Mouse (Mus musculus) left cerebral cortex, postnatal 10 days (tissue): ENCODE data around the gene Tiam2. TPM values are rescaled to one million over a fixed set of nuclear protein-coding genes. Genes with fewer than 3 reads are reported as not detected.

Experiments used
- DNase-seq, 2 experiments: peaks; one replicate each; pipeline ENCODE4 v3.0.0; 2021 to 2022; ENCODE audit warnings: low spot score in 2 of 2, mixed read lengths in 1 of 2; ENCODE audit errors: extremely low spot score in 1 of 2
- intact Hi-C: fragments of 180-260 bp; cut with DNase I; formaldehyde crosslinking; loops from one replicate; pipeline ENCODE4 v1.15.1; 2025
- total RNA-seq, 2 experiments: library from RNA; stranded (reverse); gene quantifications; 2 replicates each; pipeline ENCODE4 v1.2.3; 2021

The Tiam2 gene
- total RNA-seq, 2 experiments from 2014 or later = 60.8 to 61.2 TPM

- no peak for DNase-seq
- intact Hi-C loops = no loop called here
These were observed 145.6 kb downstream of the Tiam2 start for GRCm38 (mm10) chr17:3472018-3472417.

DNA sequence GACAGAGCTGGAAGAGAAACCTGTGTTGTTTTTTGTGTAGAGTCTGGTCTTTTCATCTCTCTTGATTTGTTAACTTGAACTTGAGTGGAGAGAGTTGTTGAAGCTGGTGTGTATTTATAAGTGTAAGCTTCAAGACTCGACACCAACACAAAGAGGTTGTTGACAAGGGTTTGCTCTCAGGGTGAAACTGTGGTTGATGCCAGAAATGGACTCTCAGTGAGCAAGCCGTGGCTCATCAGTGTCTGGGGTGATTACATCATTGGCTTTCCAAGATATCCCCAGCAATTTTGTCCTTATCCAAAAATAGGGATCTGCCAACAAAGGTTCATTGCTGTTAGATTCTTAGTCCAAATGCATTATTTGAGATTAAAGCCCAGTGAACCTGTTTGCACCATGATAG is 150.2 kb downstream of the Tiam2 start:
- no peak for DNase-seq
- intact Hi-C loops = no loop called here

DNA sequence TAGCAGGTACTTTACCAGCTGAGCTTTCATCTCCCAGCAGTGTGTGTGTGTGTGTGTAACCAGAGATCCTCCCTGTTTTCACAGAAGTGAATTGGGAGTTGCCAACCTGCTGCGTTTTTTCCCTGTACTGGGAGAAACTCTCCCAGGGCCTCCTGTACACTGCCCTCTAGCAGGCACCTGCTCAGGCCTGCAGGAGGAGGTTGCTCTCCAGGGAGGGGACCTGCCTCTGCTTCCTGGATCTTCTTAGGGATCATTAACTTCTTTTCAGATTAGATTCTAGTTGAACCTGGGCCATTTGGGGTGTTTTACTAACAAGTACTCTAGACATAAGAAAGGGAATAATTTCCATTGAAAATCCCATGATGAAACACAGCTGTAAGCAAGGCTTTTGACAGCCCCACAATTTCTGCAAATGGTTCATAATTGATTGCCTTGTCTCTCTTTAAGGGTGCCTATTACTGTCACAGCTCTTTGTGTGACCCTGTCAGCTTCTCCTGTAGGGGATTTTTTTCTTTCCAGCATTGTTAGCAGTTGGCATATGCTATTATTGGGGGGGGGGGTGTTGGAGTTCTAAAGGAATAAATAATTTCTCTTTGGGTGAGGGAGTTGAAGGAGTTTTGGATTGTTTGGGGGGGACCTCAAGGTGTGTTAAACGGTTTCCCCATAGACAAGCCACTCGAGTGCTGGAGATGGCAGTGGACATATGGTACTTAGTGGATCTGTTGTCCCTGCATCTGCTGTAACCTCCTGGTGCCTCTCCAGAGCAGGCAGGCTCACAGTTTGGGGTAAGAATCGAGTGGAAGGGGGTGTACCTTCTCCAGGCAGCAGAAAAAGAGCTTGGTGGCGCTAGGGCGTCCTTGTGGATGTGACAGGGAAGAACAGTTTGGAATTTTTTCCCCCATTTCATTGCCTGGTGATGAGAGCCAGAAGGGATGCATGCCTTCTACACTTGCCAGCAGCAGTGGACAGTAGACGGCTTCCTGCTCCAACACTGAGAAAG is 155.5 kb downstream of the Tiam2 start:
- intact Hi-C loops = no loop called here

GRCm38 (mm10) chr17:3483091-3483490 is 156.7 kb downstream of the Tiam2 start:
- intact Hi-C loops = no loop called here
- no peak for DNase-seq

More for the DNA sequence above, 155.5 kb downstream of the Tiam2 start:
- no peak for DNase-seq

- no peak for DNase-seq
- intact Hi-C loops = no loop called here
These were observed 159.5 kb downstream of the Tiam2 start for GRCm38 (mm10) chr17:3485851-3486250.

DNA sequence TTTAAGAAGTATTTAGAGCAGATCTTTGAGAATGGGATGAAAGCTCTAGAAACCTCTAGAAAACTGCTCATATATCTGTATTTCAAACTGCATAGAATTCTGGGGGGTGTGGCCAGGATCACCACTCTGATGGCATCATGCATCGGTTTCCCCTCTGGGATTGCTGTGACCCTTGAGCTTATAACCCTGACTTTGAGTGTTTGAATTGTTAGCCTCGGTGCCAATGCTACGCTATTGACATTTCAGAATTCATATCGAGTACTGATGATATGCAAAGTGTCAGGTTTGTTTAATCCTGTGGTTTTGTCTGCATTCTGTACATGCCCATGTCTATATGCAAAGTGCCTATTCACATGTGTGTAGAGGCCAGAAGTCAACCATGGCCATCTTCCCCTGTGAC is 160.8 kb downstream of the Tiam2 start:
- no peak for DNase-seq
- intact Hi-C loops = no loop called here

DNA sequence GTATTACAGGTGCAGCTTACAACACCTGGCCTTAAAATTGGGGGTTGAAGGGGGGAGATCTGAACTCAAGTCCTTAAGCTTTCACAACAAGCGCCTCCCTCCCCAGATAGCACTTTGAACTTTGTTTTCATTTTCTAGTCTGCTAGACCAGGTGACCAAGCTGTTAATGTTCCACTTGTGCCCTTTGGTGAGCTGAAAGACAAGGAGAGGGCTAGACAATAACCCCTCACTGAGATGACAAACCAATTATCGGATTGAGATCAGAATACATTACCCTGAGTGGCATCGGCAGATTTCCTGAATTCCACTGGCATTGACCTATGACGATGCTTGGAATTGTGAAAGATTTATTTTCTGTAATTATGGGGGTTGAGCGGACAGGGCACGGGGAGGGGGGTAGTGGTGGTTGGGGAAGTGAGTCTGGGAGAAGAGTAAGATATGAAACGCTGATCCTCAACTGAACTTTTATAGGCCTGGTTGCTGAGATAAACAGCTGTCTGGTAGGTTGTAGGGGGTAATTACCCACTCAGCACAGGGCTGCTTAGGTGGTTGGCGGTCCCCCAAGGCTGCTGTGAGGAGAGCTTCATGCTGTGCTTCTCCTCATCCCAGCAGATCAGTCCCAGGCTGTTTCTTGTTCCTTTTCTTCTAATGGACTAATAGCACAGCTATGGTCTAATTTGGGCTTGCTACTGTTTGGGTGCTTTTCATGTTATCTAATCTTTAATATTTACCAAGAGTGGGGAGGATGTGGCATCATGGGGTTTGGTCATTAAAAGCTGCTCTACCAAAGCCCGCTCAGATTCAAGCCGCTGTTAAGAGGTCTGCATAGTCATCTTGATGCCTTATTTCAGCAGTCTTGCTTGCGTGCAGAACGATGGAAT is 161.6 kb downstream of the Tiam2 start:
- DNase-seq = no peak
- intact Hi-C loops = no loop called here

DNA sequence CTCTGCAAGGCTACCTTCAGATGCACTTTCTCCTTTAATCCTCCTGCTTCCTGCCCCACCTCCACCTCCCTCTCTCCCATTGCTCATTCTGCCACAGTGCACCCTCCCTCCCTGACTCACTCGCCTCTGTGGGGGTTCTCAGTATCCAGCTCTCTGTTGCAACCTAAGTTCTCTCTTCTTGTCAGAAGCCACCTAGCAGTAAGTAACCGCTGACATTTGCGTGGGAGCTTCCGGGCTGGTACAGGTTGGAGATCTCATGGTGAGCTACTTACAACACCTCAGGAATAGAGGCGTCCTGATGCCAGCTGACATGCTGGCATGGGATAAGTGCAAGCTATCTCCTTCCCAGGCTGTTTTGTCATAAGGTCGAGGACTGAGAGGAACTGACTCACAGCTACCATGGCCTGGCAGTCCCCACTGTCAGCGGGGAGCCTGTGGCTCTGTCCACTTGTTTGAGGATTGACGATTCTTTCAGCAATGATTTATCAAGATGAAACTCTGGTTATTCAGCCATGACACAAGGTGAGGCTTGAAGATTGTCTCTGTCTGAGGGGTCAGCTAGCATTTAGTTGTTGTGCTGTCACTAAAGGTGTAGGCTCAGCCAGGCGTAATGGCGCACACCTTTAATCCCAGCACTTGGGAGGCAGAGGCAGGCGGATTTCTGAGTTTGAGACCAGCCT is 164.0 kb downstream of the Tiam2 start:
- DNase-seq = no peak
- intact Hi-C loops = no loop called here

- intact Hi-C loops = no loop called here
These were observed 164.7 kb downstream of the Tiam2 start for GRCm38 (mm10) chr17:3491065-3491464.

DNA sequence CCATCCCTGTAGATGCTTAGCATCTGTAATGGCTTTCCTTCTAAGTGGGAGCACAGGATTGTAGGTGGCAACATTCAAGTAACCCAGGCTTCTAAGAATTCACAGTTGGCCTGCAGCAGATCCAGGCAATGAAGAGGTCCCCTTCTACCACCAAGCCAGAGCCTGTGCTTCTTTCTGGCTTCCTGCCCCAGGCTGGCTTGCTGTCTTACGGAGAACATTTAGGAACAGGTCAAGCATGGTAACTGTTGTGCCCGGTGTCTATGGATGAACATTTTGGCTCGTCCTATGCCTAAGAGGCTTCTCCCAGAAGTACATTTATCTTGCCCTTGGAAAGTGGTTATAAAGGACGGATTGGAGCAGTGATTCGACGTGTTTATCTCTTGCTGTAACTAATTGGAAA is 165.3 kb downstream of the Tiam2 start:
- no peak for DNase-seq
- intact Hi-C loops = no loop called here

More at GRCm38 (mm10) chr17:3491065-3491464, 164.7 kb downstream of the Tiam2 start:
- DNase-seq = no peak

DNA sequence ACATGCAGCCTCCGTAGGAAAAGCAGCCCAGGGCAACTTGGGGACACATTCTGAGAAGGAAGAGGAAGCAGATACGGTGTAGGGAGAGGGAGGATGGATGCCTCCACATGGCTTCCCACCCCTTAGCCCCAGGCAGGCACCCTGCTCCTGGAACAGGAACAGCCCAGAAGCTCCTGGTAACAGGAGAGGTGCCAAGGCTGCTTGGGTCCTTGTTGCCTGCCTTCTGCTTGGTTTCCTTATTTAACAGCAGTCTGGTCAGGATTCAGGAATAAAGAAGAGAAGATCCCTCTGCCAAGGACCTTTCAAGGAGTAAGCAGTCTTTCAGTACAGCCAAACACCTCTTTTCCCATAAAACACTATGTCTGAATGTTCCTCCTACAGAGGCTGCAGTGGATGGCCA is 169.2 kb downstream of the Tiam2 start:
- peak; percentile 57 to 76 for DNase-seq
- intact Hi-C loops = no loop called here

GRCm38 (mm10) chr17:3496080-3496479 is 169.7 kb downstream of the Tiam2 start:
- intact Hi-C loops = no loop called here
- DNase-seq = no peak

- intact Hi-C loops = no loop called here
- DNase-seq = peak in 1 of 2 experiments; percentile 66
These were observed 171.7 kb downstream of the Tiam2 start for GRCm38 (mm10) chr17:3498086-3498485.

GRCm38 (mm10) chr17:3498580-3498979 is 172.2 kb downstream of the Tiam2 start:
- DNase-seq = no peak
- intact Hi-C loops = no loop called here

- DNase-seq = no peak
- intact Hi-C loops = no loop called here
These were observed 173.1 kb downstream of the Tiam2 start for GRCm38 (mm10) chr17:3499468-3499867.

DNA sequence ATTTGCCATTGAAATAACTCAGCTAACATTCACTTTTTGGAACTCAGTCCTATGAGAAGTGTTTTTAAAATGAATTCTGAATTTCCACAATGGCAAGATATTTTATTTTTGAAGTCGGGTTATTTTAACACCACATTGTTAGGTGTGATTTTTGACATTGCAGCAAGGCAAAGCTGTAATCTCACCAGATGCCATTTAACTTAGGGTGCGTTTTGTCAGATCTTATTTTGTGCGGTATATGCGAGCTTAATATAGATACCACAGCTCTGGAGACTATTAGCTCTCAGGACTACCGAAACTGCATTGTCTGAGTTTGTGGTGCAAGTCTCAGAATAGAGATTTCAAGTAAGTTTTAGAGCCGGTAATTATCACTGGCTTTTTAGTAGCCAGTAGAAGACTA is 173.7 kb downstream of the Tiam2 start:
- intact Hi-C loops = no loop called here
- DNase-seq = no peak

DNA sequence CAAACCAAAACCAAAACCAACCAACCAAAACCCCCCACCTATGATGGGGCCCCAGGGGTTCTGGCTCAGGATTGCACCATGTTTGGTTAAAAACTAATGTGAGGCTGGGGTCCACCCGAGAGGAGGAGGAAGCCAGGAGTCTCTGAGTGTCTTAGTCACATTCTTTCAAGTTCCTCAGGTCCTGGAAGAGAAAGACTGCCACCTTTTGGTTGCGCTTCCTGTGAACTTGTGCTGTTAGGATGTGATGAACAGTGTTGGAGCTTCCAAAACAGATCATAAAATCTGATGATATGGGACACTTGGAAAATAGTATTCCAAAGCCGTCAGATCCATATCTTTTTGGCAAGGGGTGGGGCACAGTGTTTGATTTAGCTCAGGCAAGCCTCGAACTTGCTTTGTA is 174.6 kb downstream of the Tiam2 start:
- intact Hi-C loops = no loop called here
- no peak for DNase-seq

- intact Hi-C loops = no loop called here
- no peak for DNase-seq
These were observed 179.3 kb downstream of the Tiam2 start for GRCm38 (mm10) chr17:3505711-3506110.

DNA sequence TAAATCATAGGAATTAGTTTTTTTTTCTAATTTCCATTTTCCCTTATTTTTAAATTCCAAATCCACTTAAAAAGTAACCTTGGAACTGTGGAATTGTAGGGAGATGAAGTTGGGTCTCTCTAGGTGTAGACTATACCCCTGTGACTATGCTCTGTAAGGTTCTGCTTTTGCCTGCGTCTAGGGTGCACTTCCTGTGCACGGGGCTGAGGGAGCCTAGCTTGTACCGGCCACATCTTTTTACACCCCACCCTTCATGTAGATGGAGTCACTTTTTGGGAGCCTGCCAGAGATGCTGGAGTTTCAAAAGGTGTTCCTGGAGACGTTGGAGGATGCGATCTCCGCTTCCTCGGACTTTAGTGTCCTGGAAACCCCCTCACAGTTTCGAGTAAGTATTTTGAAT is 180.1 kb downstream of the Tiam2 start:
- intact Hi-C loops = no loop called here

More for the DNA sequence above, 180.1 kb downstream of the Tiam2 start:
- no peak for DNase-seq
